Mouse (Mus musculus) brain, adult 2 months (tissue): ENCODE measurements around the gene Unc5c.
A peak's percentile ranks its signal among the peaks of the same experiment; 100 is the strongest.

Experiments
- DNase-seq: peaks from one replicate; pipeline ENCODE4 v3.0.0; 2011; ENCODE audit warnings: low read depth, low spot score

Gene Unc5c

GRCm38 (mm10) chr3:141809581-141809980 is 344.6 kb downstream of the Unc5c start:
- peak; percentile 75 for DNase-seq

- peak; percentile 85 for DNase-seq
Observed at GRCm38 (mm10) chr3:141810944-141811343, 345.9 kb downstream of the Unc5c start.

DNA sequence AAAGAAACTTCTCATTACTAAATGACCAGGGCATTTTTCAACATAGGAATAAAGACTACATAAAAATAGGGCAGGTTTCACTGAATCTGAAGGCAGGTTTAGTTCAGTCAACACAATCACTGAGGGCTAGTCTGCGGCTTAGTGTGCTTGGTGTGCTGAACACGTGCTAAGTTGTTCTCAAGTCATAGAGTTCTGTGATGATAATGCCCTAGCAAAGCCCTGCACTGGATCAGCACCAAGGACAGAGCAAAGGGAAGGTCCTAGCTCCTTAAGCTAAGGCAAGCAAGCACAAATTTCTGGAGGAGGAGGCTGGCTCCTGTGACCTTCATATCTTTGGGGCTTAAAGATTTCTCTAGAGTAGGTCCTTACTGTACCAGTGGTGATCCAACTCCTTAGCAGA is 346.3 kb downstream of the Unc5c start:
- no peak for DNase-seq

DNA sequence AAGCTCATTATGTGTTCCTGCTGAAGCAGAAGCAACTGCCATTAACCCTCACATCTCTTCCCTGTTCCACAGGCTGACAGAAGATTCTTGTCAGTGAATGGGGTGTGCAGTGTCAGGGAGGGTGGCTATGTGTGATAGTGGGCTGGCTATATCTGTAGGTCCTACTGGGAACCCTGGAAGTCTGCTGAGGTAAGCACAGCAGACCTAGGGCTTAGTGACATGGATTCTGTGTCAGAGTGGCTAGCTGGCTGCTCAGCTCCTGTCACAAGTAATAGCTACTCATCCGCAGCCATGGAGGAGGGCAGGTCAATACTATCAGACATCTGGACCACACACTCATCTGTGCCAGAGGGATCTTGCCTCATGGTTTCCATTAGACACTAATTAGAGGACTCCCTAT is 349.8 kb downstream of the Unc5c start:
- DNase-seq, result no peak

DNA sequence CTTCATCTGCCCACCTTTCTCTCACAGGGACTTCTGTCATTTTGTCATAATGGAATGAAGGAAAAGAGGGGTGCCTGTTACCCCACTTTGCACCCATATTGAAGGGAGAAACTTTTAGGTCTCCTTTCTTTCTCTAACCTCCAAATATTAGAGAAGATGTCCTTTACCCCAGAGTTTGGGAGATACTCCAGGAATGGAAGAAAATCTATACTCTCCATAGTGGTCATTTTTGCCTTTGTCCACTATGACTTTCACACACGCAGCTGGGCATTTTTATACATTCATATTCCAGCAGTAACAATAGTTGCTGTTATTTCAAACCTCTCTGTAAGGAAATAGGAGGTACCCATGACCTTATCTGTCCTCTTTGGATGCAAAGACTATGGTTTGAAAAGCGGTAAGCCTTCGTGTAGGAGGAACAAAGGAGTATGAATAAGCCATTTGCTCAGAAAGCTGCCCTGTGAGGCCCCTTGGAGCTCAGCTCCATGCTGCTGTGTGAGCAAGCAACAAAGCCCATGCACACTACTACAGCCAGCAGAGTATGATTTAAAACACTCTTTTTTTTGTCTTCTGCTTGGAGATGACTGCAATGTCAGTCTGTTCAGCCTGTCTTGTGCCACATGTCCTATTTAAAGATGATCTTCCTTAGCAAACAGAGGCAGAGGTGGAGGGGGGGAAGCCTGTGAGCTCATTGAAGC is 353.7 kb downstream of the Unc5c start:
- DNase-seq, result no peak

GRCm38 (mm10) chr3:141819331-141819941 is 354.4 kb downstream of the Unc5c start:
- peak; percentile 76 for DNase-seq

GRCm38 (mm10) chr3:141828301-141828700 is 363.3 kb downstream of the Unc5c start:
- peak; percentile 61 for DNase-seq

DNA sequence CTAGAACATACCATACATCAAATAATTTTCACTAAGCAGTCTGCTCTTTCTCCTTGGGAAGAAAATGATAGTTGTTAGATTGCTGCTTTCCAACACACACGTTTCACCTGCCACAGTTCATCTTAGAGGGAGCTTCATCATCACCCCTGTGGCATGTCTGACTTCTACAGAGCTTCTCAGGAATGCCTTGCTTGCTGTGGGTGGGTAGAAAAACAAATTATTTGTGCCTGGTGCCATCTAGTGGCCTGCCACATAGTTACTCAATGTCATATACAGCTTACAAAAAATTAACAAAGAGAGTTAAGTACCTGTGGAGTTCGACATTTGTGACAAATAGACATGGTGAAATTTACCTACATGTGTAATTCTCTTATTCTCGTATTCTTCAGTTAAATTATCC is 366.1 kb downstream of the Unc5c start:
- peak; percentile 88 for DNase-seq

DNA sequence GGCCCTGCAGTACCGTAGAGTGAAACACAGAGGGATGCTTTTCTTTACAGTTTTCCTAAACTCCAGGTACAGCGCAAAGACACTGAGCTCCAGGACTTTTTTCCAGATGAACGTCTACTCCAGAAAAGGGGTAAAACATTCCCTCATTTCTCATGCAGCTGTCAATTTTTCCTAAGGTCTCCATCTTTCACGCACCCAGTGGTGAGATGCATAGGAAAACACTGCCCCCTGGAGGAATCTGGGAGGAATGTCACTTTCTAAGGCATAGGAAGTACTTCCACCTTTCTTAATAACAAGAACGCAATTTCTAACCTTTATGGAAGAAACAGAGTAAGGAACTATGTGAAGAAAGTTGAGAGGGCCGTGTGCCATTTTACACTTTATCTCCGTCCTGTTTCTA is 373.8 kb downstream of the Unc5c start:
- DNase-seq, result peak; percentile 81

- DNase-seq, result no peak
Observed at GRCm38 (mm10) chr3:141849206-141849605, 384.2 kb downstream of the Unc5c start.

- peak; percentile 60 for DNase-seq
Observed at GRCm38 (mm10) chr3:141850141-141850540, 385.1 kb downstream of the Unc5c start.

DNA sequence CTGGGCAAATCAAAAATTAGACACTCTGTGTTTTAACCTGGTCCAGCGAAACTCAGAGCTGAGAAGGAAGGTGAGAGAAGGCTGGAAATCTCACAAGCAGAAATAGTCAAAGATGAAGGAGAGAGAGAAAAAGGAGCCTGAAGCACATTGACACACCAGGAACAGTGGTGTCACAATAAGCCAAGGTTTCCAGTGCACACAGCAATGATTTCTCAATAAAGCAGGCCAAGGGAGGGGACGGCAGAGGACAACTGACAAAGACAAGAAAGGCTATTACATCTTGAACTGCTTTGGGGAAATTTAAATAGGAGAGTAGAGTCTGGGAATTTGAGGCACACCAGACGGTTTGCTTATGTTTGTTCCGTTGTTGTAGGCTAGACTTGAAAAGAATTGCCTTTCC is 389.3 kb downstream of the Unc5c start:
- no peak for DNase-seq

DNA sequence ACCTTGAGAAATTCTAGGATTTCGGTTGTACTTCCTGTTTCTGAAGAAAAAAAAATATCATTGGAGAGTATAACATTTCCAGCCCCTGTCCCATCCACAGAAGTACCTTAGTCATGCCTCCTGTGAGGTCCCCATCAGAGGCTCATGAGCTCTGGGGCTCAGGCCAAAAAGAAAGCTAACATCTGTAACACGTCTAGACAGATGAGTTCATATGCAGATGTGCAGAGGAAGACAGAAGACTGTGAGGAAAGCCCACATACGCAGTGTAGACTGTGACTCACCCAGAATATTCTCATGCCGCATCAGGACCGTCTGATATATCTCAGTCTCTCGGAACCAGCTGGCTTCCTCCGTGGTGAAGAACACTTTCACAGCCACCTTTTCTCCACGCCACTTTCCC is 392.1 kb downstream of the Unc5c start:
- DNase-seq, result peak; percentile 14

DNA sequence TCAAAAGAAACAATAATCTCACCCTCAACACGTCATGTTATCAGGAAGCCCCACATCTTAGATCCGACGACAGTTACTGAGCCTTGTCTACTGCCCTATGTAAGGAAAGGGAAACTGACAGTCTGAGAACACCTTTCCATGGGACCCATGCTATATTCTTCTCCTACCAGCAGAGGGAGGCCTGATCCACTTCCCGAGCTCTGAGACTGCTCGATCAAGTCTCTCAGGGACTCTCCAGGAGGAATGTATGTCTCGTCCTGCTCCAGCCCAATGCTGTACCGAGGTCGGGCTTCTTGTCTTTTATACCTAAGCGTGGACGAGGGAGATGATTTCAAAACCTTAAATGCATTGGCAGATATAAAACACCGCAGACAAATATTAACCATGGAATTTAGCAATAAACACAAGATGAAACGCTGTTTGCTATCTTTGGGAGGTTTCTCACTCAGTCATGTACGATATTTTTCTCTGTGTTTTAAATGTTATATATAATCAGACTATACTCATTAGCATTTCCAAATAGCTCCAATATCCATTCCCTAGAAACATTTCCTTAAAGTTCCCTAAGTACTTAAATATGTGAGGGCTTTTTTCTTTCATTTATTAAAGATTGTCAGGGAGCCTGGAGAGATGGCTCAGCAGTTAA is 397.9 kb downstream of the Unc5c start:
- peak; percentile 78 for DNase-seq

- no peak for DNase-seq
Observed at GRCm38 (mm10) chr3:141871805-141872204, 406.8 kb downstream of the Unc5c start.

DNA sequence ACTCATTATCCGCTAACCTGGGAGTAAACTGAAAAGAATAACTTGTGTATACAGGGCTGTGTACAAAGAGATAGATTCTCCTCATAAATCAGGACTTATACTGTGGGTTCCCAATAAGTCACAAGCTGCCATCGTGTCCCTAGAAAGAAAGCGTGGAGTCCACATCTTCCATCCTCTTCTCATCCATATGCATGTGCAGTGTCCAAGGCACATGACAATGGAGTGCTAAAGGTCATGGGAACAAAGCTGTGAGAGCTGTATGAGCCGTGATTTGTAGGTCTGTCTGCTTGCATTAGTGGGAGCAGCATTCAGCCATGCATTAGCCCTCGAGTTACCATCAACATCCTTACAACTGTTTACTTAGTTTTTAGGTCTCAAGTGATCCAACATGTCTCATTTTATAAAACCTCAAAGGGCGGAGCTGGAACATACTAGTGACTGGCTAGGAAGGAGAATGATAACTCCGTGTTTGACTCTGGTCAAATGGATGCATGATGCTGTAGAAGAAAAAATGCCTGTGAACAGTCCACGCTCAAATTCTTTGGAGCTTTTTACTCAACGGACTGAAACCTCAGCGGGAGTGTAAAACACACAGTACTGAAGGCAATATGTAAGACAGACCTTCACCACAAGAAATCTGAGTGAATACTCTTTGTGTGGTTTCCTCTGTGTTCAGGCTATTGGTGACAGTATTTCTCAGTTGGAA is 407.5 kb downstream of the Unc5c start:
- no peak for DNase-seq

DNA sequence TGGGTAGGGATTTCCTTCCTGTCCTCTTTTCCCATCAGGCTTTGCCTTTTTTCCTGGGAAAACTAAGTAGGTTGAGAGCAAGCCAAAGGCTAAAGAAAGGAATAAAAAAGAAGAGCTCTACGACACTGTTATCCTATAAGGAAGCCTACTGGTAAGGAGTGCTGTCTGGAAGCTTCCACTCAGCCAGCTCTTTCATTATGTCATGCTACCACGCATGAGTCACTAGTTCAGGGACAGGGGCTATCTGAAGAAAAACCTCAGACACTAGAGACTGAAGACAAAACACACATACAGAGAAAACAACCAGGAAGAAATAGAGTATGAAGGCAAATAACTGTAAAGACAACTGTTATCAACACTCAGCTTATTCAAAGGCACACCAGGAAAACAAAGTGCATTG is 417.5 kb downstream of the Unc5c start:
- DNase-seq, result no peak

DNA sequence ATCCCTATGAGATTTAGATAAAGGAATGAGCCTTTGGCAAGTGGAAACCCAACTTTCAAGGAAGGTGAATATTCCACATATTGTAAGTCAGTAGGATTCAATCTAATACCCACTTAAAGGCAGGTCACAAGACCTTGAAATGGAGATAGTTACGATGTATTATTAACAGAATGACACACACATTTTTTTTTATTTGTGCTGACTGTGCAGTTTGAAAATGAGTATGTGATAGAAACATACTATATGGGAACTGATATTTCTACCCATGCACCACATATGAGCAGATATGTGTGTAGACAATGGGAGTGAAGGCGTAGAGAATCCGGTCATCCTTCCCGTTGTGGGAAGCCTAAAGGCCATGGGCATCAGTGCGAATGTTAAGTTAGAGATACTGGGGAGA is 419.2 kb downstream of the Unc5c start:
- no peak for DNase-seq
